Mouse (Mus musculus) Muller cell, postnatal 12 days (primary cell): ENCODE results near the gene Anxa6.

Experiments
- DNase-seq: peaks from one replicate; pipeline ENCODE4 v3.0.0-alpha.2; 2015; ENCODE audit errors: inconsistent ontology term

Gene Anxa6

GRCm38 (mm10) chr11:55033040-55033660 is at the start of gene Anxa6:
Anxa6 (minus strand) TSS chr11:55033445.
- DNase-seq: peak; percentile 88

GRCm38 (mm10) chr11:55081206-55081605 is 48.0 kb upstream of the Anxa6 start:
- DNase-seq: no peak

GRCm38 (mm10) chr11:55079180-55079579 is 45.9 kb upstream of the Anxa6 start:
- DNase-seq: no peak

DNA sequence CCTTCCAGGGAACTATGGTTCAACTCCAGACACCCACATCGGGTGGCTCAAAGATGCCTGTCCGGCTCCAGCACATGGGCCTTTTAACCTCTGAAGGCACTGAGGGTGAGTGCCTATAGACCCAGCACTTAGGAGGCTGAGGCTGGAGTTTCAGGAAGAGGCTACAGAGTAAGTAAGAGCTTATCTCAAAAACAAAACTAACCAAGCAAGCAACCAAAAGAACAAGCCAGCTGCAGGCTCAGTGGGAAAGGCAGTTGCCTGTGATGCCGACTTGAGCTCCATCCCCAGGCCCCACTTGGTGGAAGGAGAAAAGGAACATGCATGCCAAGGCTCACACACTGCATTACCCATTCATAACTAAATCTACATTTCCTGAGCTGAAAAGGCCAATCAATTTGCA is 45.3 kb upstream of the Anxa6 start:
- DNase-seq: no peak

GRCm38 (mm10) chr11:55077331-55078231 is 44.3 kb upstream of the Anxa6 start, which contains the start of gene Ccdc69:
Ccdc69 (minus strand) TSS chr11:55078131.
- DNase-seq: peak; percentile 84

DNA sequence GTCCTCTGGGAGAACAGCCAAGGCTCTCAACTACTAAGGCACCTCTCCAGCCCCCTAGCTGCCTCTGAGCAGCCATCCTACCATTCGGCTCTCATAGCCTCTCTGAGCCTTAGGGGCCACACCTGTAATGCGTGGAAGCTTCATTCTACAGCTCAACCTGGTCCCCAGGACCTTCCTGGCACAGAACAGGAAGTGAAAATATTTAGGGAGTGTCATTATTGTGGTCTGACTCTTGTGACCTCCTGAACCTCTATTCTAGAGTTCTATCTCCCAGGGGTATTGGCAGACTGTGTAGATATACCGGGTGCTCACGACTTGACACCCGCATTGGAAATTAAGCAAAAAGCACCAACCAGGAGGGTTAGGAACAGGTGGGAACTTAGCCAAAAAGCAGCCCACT is 43.0 kb upstream of the Anxa6 start:
- no peak for DNase-seq

GRCm38 (mm10) chr11:55075602-55076001 is 42.4 kb upstream of the Anxa6 start:
- DNase-seq: no peak

GRCm38 (mm10) chr11:55073191-55073590 is 39.9 kb upstream of the Anxa6 start:
- DNase-seq: no peak

- DNase-seq: no peak
These were observed 39.2 kb upstream of the Anxa6 start for GRCm38 (mm10) chr11:55072467-55072866.

DNA sequence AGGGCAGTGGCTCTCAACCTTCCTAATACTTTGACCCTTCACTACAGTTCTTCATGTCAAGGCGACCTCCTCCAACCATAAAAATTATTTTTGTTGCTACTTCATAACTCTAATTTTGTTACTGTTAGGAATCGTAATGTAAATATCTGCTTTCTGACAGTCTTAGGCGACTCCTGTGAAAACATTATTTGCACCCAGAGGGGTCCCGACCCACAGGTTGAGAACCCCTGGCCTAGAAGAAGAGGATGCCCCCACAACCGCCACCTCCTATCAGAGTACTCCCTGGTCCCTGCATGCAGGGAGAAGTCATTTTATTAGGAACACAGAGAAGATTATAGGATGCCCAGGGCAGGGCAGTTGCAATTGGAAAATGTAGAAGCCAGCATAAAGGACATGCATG is 38.1 kb upstream of the Anxa6 start:
- no peak for DNase-seq

DNA sequence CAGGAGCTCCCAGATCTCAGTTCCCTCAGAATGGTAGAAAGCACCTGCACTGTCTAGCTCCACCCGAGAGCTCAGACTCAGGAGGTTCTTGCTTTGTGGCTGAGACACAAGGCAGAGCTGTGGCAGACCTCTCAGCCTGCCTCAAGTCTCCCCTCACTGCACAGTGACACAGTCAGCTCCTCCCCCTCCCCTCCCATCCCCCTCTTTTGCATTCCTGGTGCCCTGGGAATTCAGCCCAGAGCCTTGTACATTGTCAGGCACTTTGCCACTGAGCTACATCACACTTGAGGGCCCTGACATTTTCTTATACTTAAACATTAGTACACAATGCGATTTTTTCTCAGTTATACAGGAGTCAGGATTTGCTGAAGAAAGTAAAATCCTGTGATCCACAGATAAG is 35.8 kb upstream of the Anxa6 start:
- DNase-seq: peak; percentile 67

DNA sequence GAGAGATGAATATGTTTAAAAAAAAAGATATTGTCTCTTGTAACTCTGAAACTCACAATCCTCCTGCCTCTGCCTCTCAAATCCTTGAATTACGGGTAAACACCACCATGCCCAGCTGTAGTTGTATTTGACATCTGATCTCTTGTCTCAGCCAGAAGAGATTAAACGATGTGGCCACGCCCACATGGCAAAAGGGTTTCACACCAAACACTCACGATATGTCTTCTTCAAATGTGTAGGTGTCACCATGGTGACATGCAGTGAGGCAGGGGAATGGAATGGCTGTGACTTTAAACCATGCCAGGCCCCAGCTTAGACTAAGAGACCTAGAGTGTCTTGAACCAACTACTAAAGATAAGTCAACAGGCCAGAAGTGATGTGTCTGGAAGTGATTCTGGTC is 33.7 kb upstream of the Anxa6 start:
- DNase-seq: no peak

- peak; percentile 33 for DNase-seq
These were observed 29.6 kb upstream of the Anxa6 start for GRCm38 (mm10) chr11:55062856-55063255.

DNA sequence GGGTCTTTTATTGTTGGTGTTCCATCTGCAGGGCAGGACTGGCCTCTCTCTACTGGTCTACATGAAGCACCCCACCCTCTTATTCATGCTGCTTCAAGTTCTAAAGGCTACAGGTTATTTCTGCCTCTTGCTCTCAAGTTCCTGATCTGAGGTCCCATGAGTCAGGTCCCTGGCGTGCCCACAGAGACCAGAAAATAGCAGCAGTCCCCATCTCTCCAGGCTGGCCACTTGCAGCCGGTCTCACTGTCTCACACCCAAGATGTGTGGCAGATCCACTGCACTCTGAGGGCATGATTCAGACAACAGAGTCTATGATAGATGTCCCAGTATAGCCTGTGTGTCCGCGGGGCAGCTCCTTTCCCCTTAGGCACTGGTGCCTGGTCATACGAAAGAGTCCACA is 27.6 kb upstream of the Anxa6 start:
- DNase-seq: no peak

DNA sequence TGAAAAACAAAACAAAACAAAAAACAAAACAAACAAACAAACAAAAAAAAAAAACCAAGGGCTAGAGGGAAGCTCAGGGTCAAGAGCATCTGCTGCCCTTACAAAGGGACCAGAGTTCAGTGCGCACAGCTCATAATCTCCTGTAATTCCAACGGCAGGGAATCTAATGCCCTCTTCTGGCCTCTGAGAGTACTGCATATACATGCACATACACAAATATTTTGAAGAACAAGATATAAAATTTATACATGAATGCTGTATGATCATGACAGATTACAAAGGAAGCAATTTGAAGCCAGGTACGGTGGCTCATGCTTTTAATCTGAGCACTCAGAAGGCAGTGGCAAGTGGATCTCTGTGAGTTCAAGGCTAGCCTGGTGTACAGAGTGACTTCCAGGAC is 24.3 kb upstream of the Anxa6 start:
- no peak for DNase-seq

GRCm38 (mm10) chr11:55050837-55051510 is 17.7 kb upstream of the Anxa6 start:
- DNase-seq: no peak

GRCm38 (mm10) chr11:55046600-55046999 is 13.4 kb upstream of the Anxa6 start:
- DNase-seq: peak; percentile 14

GRCm38 (mm10) chr11:55041348-55041747 is 8.1 kb upstream of the Anxa6 start:
- no peak for DNase-seq

DNA sequence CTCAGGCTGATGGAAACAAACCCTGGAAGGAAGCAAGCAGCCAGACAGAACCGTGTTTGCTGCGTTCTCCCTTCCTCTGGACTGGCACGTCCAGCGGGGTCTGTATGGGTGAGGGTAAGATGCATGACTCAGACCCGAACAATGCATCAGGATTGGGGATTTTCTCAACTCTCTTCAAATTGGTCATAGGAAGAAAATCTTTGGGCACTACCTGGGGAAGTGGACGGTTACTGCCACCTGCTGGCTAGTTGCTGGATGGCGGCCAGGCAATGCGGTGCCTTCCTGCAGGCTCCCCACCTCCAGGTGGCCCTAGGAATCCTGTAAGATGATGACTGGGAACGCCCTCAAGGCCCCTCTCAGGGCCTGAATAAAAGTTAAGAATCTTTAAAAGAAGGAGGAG is 6.3 kb upstream of the Anxa6 start:
- DNase-seq: peak; percentile 78

DNA sequence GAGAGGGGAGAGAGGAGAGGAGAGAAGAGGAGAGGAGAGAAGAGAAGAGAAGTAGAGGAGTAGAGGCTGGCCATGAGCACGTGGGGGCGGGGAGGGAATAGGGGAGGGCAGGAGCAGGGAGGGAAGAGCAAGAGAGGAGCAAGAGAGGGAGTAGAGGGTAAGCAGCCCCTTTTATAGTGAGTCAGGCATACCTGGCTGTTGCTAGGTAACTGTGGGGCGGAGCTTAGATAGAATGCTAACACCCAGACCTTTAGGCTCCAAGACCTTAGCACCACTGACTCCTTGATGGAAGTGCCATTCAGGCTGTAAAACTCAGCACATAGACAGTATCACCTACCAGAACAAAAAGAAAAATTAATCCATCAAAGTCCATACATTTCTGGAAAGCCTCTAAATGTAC is 3.4 kb upstream of the Anxa6 start:
- DNase-seq: no peak

GRCm38 (mm10) chr11:55032286-55032685 is 959 bp downstream of the Anxa6 start:
- DNase-seq: no peak

- peak; percentile 2 for DNase-seq
These were observed 1.3 kb downstream of the Anxa6 start for GRCm38 (mm10) chr11:55031991-55032280.
